Mouse (Mus musculus) heart, embryonic 13.5 days (tissue): ENCODE measurements around the gene Eme2. TPM values are rescaled to one million over a fixed set of nuclear protein-coding genes. Genes with fewer than 3 reads are reported as not detected.

Source experiments
- ATAC-seq: fragments of 200-750 bp; cut with Nextera tagmentation; 2 replicates; pipeline ENCODE4 v1.8.0; 2017; ENCODE audit warnings: moderate TSS enrichment; ENCODE audit not compliant: insufficient number of reproducible peaks, low FRiP score, low TSS enrichment; ENCODE audit errors: extremely low read depth
- H3K27ac ChIP-seq: fragments of 300-500 bp; sonication (generic); replicated peaks from 2 replicates; pipeline ENCODE4 v1.5.1; 2015; ENCODE audit warnings: moderate library complexity, mild to moderate bottlenecking, inconsistent platforms
- H3K27me3 ChIP-seq: fragments of 300-500 bp; sonication (generic); replicated peaks from 2 replicates; pipeline ENCODE4 v1.6.1; 2015; ENCODE audit warnings: mild to moderate bottlenecking, inconsistent platforms
- H3K36me3 ChIP-seq: fragments of 300-500 bp; sonication (generic); 2 replicates; pipeline ENCODE4 v1.6.1; 2015; ENCODE audit warnings: mild to moderate bottlenecking, inconsistent platforms
- H3K4me1 ChIP-seq: fragments of 300-500 bp; sonication (generic); 2 replicates; pipeline ENCODE4 v1.6.1; 2015; ENCODE audit warnings: inconsistent platforms
- H3K4me2 ChIP-seq: fragments of 300-500 bp; sonication (generic); 2 replicates; pipeline ENCODE4 v1.6.1; 2015; ENCODE audit warnings: inconsistent platforms, mild to moderate bottlenecking, moderate library complexity
- H3K4me3 ChIP-seq: fragments of 300-500 bp; sonication (generic); 2 replicates; pipeline ENCODE4 v1.5.1; 2015; ENCODE audit warnings: moderate library complexity, mild to moderate bottlenecking, inconsistent platforms
- H3K9ac ChIP-seq: fragments of 300-500 bp; sonication (generic); 2 replicates; pipeline ENCODE4 v1.6.1; 2015; ENCODE audit warnings: inconsistent platforms, mild to moderate bottlenecking, moderate library complexity
- H3K9me3 ChIP-seq: fragments of 300-500 bp; sonication (generic); 2 replicates; pipeline ENCODE4 v1.6.1; 2016; ENCODE audit warnings: inconsistent platforms
- WGBS: fragments of 180-500 bp; shearing (Covaris S2); methylation state at CpG from one replicate; pipeline ENCODE4 v1.1.7; 2015; ENCODE audit warnings: mixed read lengths; 5-methylcytosine and 5-hydroxymethylcytosine counted together
- polyA plus RNA-seq: library from polyadenylated mRNA; unstranded; fragments of >200 nt; fragmentation: Nextera tagmentation; extraction: Ambion mirVana; gene quantifications from 2 replicates; pipeline ENCODE4 v1.2.1, GENCODE M21; 2015

Gene Eme2
- polyA plus RNA-seq, 1 experiment from 2014 or later, result 22.5 TPM

DNA sequence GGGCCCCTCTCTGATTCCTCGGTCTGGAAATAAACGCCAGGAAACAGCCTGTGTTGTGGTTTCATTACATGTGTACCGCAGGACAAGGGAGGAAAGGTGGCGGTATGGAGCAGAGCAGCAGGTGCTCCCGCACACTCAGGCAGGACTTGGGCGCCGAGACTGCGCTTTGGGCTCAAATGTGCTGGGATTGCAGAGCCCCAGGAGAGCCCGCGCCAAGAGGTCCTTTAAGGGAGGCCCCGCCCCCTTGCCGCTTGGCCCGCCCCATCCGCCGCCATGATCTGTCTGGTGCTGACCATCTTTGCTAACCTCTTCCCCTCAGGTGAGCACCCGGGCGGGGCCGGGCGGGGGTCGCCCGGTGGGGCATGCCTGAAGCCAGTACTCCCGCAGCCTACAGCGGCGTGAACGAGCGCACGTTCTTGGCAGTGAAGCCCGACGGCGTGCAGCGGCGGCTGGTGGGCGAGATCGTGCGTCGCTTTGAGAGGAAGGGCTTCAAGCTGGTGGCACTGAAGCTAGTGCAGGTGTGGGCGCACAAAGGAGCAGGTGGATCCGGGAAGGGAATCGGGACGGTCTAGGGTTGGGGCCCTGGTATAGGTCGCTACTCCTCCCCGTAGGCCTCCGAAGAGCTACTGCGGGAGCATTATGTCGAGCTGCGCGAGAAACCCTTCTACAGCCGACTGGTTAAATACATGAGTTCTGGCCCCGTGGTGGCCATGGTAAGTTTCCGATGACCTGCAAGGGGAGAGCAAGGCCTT is 1.5 kb upstream of the Eme2 start, which contains the start of gene Nme3:
Gene Nme3, plus strand, starts transcription at position 260 of the 752 bp plus-strand sequence.
- Histone ChIP-seq H3K4me1 (peaks cover 46% of the 10 kb centered on the region), H3K36me3 (peaks cover 70% of the 10 kb centered on the region), H3K9ac (peak within 1 kb of the TSS; percentile 93), H3K4me3 (peak within 1 kb of the TSS; percentile 87), H3K27ac (peak within 1 kb of the TSS; percentile 86), H3K4me2 (peak within 1 kb of the TSS; percentile 100), H3K9me3 (no peaks in the 10 kb centered on the region), H3K27me3 (no peaks in the 10 kb centered on the region)
- WGBS, result 2% methylated on average over 50 of the region's 50 CpGs
- peak; percentile 51 for ATAC-seq

DNA sequence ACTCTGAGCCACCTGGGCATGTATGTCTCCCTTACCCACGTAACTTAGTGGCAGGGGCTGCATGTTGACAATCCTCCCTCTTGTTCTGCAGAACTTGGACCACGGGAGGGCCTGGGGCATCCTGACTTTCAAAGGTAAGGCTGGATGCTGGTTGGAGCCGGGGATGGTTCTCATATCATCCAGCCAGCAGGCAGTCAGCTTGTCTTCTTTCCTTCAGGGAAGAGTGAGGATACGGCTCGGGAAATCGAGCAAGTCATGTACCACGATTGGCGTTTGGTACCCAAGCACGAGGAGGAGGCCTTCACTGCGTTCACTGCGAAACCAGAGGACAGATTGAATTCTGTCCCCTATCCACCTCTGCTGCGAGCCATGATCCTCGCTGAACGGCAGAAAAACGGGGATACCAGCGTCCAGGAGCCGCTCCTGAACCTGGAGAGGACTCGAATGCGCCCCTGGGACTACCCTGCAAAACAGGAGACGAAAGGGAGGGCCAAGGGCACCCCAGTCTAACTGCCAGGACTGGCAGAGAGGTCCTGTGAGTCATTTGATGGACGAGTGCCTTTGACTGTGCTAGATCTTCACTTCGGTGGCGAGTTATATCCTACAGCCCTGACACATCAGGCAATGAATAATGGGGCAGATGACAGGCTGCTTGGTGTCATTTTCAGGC is 819 bp upstream of the Eme2 start:
- peak overlapping the region; percentile 100 for H3K4me2 ChIP-seq
- peaks cover 70% of the 10 kb centered on the region for H3K36me3 ChIP-seq
- ATAC-seq, result no peak
- H3K27me3 ChIP-seq, result no peaks in the 10 kb centered on the region
- H3K4me3 ChIP-seq, result peak overlapping the region; percentile 87
- H3K9me3 ChIP-seq, result no peaks in the 10 kb centered on the region
- H3K9ac ChIP-seq, result peak overlapping the region; percentile 93
- WGBS, result 9% methylated on average over 23 of the region's 23 CpGs
- peak overlapping the region; percentile 86 for H3K27ac ChIP-seq
- peaks cover 46% of the 10 kb centered on the region for H3K4me1 ChIP-seq

DNA sequence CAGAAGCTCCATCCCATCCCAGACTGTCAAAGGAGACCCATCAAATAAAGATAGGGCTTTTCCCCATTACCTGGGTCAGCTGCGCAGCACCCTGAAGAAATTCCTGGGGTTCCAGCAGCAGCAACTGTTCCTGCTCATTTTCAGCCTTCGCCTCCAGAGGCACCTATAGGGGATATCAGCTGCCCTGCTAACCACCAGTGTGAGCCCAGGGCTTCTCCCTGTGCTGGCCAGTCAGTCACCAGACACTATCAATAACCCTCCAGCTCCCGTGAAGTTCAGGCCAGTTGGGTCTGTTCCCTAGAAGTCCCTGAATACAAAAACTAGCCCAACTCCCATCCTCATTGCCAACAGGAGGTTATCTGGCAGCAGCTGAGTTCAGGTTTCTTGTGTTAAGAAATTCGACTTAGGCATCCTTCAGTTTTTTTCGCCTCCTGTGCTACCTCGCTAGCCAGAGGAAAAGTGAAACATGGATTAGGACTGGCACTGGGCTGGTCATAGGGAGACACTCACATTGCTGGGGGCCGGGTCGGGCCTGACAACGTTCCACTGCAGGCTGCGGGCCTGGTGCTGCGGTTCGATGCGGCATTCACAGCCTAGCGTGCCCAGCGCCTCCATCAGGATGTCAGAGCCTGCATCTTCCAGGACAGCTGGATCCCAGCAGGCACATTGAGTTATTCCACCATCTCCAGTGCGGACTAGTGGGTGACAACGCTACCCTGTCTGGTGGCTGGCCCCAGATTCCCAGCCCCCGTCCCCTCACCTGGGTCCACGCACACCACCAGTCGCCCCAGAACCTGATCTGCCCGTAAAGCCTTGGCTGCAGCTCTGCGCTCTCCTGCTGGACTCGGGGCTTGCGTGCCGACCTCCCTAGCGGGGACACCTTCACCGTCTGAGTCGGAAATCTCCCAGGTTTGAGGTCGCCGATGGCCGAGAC is 559 bp downstream of the Eme2 start:
- 9% methylated on average over 31 of the region's 31 CpGs for WGBS
- peaks cover 70% of the 10 kb centered on the region for H3K36me3 ChIP-seq
- peak overlapping the region; percentile 86 for H3K27ac ChIP-seq
- no peaks in the 10 kb centered on the region for H3K27me3 ChIP-seq
- no peaks in the 10 kb centered on the region for H3K9me3 ChIP-seq
- H3K4me3 ChIP-seq, result peak overlapping the region; percentile 87
- no peak for ATAC-seq
- H3K9ac ChIP-seq, result peak overlapping the region; percentile 93
- peaks cover 44% of the 10 kb centered on the region for H3K4me1 ChIP-seq
- H3K4me2 ChIP-seq, result peak overlapping the region; percentile 100

DNA sequence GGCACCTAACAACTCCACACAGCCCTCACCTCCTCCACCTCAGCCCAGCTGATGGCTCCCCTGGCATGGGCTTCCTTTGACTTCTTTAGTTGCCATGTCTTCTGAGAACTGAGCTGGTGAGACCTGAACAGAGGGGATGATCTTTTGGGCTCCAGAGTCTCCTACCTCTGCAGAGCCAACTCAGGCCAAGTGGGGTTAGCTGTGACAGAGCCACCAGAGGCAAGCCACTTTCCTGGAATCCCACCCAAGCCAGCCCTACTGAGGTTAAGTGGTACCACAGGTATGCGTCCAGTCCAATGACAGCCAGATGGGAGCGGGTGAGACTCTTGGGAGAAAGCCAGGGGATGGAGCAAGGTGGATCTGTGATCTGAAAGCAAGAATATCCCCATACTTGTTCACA is 1.6 kb downstream of the Eme2 start:
- H3K4me1 ChIP-seq, result peaks cover 40% of the 10 kb centered on the region
- H3K27ac ChIP-seq, result no peak overlapping the region
- H3K9ac ChIP-seq, result no peak overlapping the region
- ATAC-seq, result no peak
- H3K9me3 ChIP-seq, result no peaks in the 10 kb centered on the region
- peaks cover 67% of the 10 kb centered on the region for H3K36me3 ChIP-seq
- H3K4me3 ChIP-seq, result 0 out of 2 replicates have a peak overlapping the region, but pooled peaks have one; percentile 87
- no peaks in the 10 kb centered on the region for H3K27me3 ChIP-seq
- 80% methylated on average over 2 of the region's 2 CpGs for WGBS
- H3K4me2 ChIP-seq, result no peak overlapping the region

DNA sequence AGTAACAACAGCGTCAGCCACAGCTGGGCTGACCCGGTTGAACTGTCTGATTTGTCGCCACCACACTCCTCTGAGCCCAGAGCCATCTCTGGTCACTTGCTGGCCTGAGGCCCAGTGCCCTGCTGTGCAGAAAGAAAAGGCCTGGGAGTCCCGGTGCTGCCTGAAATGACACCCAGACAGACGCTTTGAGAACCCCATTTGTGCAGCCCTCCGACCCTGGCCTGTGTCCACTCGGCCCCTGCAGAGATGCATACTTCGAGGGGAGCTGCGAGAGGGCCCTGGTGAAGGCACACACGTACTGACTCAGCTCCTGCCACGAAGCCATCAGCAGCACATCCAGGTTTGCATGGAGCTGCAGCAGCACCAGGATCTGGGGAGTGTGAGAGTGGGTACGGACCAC is 2.1 kb downstream of the Eme2 start:
- no peak overlapping the region for H3K27ac ChIP-seq
- 91% methylated on average over 12 of the region's 12 CpGs for whole genome bisulfite sequencing
- no peak overlapping the region for H3K4me2 ChIP-seq
- H3K9ac ChIP-seq, result no peak overlapping the region
- H3K4me3 ChIP-seq, result no peak overlapping the region
- no peak for ATAC-seq
- no peaks in the 10 kb centered on the region for H3K9me3 ChIP-seq
- H3K4me1 ChIP-seq, result peaks cover 41% of the 10 kb centered on the region
- H3K27me3 ChIP-seq, result no peaks in the 10 kb centered on the region
- H3K36me3 ChIP-seq, result peaks cover 63% of the 10 kb centered on the region

DNA sequence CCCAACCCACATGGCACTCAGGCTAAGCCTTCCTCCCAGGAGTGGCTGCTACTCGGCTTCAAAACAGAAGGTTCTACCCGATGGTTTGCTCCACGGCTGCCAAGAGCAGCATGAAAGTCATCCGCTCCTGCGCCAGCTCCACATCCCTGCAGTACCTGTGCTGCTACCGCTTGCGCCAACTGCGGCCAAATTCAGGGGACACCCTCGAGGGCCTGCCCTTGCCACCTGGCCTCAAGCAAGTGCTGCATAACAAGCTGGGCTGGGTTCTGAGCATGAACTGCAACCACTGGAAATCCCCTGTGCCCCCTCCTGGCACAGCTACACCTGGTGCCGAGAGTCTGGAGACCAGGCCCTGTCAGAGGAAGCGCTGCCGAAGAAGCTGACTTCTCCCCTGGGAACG is 3.6 kb downstream of the Eme2 start:
- Histone ChIP-seq H3K36me3 (peaks cover 52% of the 10 kb centered on the region), H3K4me2 (no peak overlapping the region), H3K9me3 (no peaks in the 10 kb centered on the region), H3K27ac (no peak overlapping the region), H3K9ac (no peak overlapping the region), H3K4me1 (peaks cover 37% of the 10 kb centered on the region), H3K27me3 (no peaks in the 10 kb centered on the region), H3K4me3 (no peak overlapping the region)
- WGBS, result 86% methylated on average over 13 of the region's 13 CpGs
- ATAC-seq, result no peak

DNA sequence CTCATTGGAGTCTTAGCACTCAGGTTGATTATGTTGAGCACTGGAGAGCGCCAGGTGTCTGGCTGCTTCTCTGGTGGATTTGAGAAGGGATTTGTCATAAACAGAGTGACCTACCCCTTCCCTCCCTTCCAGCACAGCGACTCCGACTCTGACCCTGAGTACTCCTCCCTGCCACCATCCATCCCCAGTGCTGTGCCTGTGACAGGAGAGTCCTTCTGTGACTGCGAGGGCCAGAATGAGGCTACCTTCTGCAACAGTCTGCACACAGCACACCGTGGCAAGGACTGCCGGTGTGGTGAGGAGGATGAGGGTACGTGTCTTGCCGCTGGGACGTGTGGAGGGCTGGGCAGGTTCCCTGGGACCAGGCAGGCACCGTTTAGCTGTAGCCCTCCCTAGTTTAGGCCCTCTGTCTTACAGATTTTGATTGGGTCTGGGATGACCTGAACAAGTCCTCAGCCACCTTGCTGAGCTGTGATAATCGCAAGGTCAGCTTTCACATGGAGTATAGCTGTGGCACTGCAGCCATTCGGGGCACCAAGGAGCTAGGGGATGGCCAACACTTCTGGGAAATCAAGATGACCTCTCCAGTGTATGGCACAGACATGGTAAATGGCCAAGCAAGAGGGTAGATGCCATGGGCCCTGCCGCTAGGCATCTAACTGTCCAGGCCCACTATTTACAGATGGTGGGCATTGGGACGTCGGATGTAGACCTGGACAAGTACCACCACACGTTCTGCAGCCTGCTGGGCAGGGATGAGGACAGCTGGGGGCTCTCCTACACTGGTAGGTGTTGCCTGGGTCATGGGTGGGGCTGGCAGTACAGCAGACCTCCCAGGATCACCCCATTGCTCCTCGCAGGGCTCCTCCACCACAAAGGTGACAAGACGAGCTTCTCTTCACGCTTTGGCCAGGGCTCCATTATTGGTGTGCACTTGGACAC is 4.5 kb downstream of the Eme2 start:
- Histone ChIP-seq H3K9me3 (no peaks in the 10 kb centered on the region), H3K9ac (no peak overlapping the region), H3K36me3 (peaks cover 52% of the 10 kb centered on the region), H3K27me3 (no peaks in the 10 kb centered on the region), H3K4me2 (no peak overlapping the region), H3K4me1 (peaks cover 33% of the 10 kb centered on the region), H3K27ac (no peak overlapping the region), H3K4me3 (no peak overlapping the region)
- WGBS, result 82% methylated on average over 19 of the region's 19 CpGs
- no peak for ATAC-seq

DNA sequence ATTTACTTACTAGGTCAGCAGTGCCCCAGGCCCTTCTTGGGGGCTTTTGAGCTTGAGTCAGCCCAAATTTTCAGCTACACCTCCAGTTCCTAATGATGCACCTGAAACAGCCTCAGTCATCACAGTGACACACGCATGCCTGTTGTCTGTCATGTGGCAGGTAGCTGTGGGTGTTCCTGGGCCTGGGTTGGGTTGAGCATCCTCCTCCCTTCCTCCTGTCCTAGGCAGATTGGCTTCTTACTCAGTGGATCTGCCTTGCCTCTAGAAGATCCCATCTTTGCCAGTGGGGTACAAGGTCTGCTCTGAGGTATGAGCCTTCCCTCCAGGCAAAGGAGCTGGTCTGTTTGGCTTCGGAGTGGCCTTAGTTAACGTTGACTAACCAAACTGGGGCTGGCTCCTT is 6.0 kb downstream of the Eme2 start:
- no peak overlapping the region for H3K4me3 ChIP-seq
- 87% methylated on average over 3 of the region's 3 CpGs for WGBS
- H3K27ac ChIP-seq, result no peak overlapping the region
- H3K9ac ChIP-seq, result no peak overlapping the region
- no peak for ATAC-seq
- H3K27me3 ChIP-seq, result no peaks in the 10 kb centered on the region
- no peaks in the 10 kb centered on the region for H3K9me3 ChIP-seq
- H3K36me3 ChIP-seq, result peaks cover 64% of the 10 kb centered on the region
- no peak overlapping the region for H3K4me2 ChIP-seq
- H3K4me1 ChIP-seq, result peaks cover 31% of the 10 kb centered on the region

DNA sequence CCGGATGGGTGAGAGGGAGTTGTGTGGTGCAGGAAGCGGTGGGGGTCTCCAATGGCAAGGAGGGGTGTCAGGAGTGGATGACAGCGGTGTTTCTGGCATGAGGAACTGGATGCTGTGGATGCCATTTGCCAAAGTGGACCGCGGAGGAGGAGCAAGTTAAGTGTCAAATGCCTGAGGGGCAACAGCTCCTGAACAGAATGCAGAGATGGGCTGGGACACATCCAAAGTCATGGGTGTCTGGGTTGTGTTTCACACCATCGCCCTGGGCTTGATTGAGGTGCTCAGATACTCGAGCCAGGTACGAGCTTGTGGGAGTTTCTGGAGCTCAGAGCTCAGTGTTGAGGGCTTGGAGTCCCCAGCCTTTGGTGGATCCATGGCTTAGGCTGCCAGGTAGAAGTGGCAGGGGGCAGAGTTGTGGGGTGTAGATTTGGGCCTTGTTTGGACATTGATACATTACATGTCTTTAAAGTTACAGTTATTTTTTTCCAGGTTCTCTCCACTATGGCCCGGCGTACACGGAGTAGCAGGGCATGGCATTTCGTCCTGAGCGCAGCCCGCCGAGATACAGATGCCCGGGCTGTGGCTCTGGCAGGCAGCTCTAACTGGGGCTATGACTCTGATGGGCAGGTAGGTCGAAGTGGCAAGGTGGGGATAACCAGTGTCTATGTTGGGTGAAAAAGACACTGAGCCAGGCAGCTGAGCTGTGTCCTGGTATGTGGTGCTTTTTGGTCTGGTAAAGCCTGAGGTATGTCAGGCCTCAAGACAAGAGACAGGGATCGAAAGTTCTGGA is 7.4 kb downstream of the Eme2 start:
- Histone ChIP-seq H3K9me3 (no peaks in the 10 kb centered on the region), H3K4me1 (peaks cover 26% of the 10 kb centered on the region), H3K36me3 (peaks cover 64% of the 10 kb centered on the region), H3K4me2 (peak overlapping the region; percentile 97), H3K27ac (peak overlapping the region; percentile 77), H3K4me3 (peak overlapping the region; percentile 76), H3K9ac (peak overlapping the region; percentile 89), H3K27me3 (no peaks in the 10 kb centered on the region)
- 57% methylated on average over 18 of the region's 18 CpGs for WGBS
- no peak for ATAC-seq

DNA sequence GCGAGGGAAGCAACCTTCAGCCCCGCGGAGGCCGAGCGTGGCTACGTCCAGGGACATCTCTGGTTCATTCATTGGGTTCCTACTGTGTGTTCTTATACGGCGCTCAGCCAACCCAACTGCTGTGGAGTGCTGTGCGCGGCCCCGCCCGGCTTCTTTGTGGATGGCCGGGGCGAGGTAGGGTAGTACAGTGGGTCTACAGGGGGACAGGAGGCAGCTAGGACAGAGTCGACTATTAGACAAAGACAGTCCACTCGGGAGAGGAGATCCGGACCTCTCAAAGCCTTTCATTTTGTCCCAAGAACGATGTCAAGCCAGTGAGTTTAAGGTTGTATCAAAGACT is 8.0 kb downstream of the Eme2 start:
- Histone ChIP-seq H3K4me2 (peak overlapping the region; percentile 97), H3K9ac (peak overlapping the region; percentile 89), H3K27me3 (no peaks in the 10 kb centered on the region), H3K27ac (peak overlapping the region; percentile 77), H3K4me3 (peak overlapping the region; percentile 76), H3K36me3 (peaks cover 62% of the 10 kb centered on the region), H3K9me3 (no peaks in the 10 kb centered on the region), H3K4me1 (peaks cover 28% of the 10 kb centered on the region)
- WGBS, result under 1% methylated on average over 18 of the region's 18 CpGs
- ATAC-seq, result no peak
